In the genomic region with DNA sequence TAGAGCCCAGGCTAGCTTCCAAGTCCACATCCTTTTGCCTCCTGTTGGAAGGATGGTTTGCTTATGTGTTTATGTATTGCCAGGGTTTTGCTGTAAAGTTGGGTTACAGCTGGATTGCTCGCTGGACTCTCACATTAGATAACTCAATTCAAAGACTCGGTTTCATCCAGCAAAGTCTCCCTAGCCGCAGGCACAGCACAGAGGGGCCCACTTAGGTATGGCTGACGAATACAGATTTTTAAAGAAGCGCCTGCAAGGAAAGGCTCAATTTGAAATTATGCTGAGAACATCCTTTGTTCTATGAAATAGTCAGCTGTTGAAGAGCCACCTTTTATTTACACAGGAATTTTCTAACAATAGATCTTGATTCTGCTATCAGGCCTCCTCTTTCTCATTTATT, we compare ENCODE assay signal across 26 mouse cellular contexts.
DNase-seq lines count a peak whose midpoint lies in the region; ATAC-seq and TF ChIP-seq lines count a peak whose summit lies in the region.
"Had no signal": no experiment of that assay in that cellular context is flagged by ENCODE, and none has a peak within 500 bp of the region (broad histone marks: within the 10 kb centered on the region; RNA-seq: fewer than 3 reads in every experiment).

No protein-coding gene starts in this region.

- intact Hi-C loops in left cerebral cortex, postnatal 10 days (cut with DNase I) = no loop called here

- DNase-seq in embryonic facial prominence, embryonic 14.5 days (ENCODE audit: low spot score) = no peak
- no peak for DNase-seq in embryonic facial prominence, embryonic 10.5 days (ENCODE audit: low spot score)
- DNase-seq in hindbrain, embryonic 11.5 days (ENCODE audit: low spot score) = peak; percentile 7
- no peak for DNase-seq in hindbrain, embryonic 14.5 days (ENCODE audit: low spot score)
- no peak for DNase-seq in forebrain, postnatal 0 days
- no peak for DNase-seq in cerebellum, postnatal 14 days
- DNase-seq in left cerebral cortex, postnatal 10 days (ENCODE audit: extremely low spot score in 1 of 2, low spot score in 2 of 2) = no peak
- DNase-seq: adrenal gland, adult 8-10 months; cerebellum, adult 11 months; cerebellum, postnatal 10 days; gastrocnemius, adult 2 months; gastrocnemius, postnatal 36 days; heart, adult 18-20 months; heart, postnatal 4 days; kidney, adult 18-20 months; kidney, postnatal 25 days; thymus, adult 2 months; thymus, postnatal 36 days had no signal

- H3K4me1 ChIP-seq in embryonic facial prominence, embryonic 14.5 days (ENCODE audit: control insufficient read depth, insufficient read depth, low read length) = no peaks in the 10 kb centered on the region
- no peaks in the 10 kb centered on the region; the same call in 1 of the 2 replicates for H3K4me1 ChIP-seq in embryonic facial prominence, embryonic 10.5 days
- no peaks in the 10 kb centered on the region for H3K4me1 ChIP-seq in hindbrain, embryonic 11.5 days (replicated peaks; ENCODE audit: control insufficient read depth, insufficient read depth, low read length)
- peaks cover 6% of the 10 kb centered on the region; the same call in 1 of the 2 replicates for H3K4me1 ChIP-seq in hindbrain, embryonic 14.5 days (replicated peaks; ENCODE audit: control insufficient read depth, insufficient read depth, low read length)
- peaks cover 9% of the 10 kb centered on the region; the same call in 1 of the 2 replicates for H3K4me1 ChIP-seq in forebrain, postnatal 0 days (ENCODE audit: insufficient read depth)
- peaks cover 10% of the 10 kb centered on the region; the same call in 1 of the 2 replicates for H3K4me1 ChIP-seq in midbrain, embryonic 16.5 days (ENCODE audit: control insufficient read depth, insufficient read depth, low read length)
- H3K4me1 ChIP-seq: heart, embryonic 12.5 days; kidney, embryonic 15.5 days; limb, embryonic 12.5 days; liver, embryonic 15.5 days; lung, embryonic 15.5 days had no signal

- no peak overlapping the region for H3K4me3 ChIP-seq in embryonic facial prominence, embryonic 14.5 days (ENCODE audit: low read depth, low read length)
- H3K4me3 ChIP-seq in embryonic facial prominence, embryonic 10.5 days = no peak overlapping the region
- H3K4me3 ChIP-seq in hindbrain, embryonic 11.5 days (ENCODE audit: low read depth, low read length) = no peak overlapping the region
- no peak overlapping the region for H3K4me3 ChIP-seq in hindbrain, embryonic 14.5 days (replicated peaks; ENCODE audit: low read length)
- no peak overlapping the region for H3K4me3 ChIP-seq in forebrain, postnatal 0 days (ENCODE audit: low read depth, low read length)
- H3K4me3 ChIP-seq in midbrain, embryonic 16.5 days (ENCODE audit: low read depth, low read length) = no peak overlapping the region
- H3K4me3 ChIP-seq: gastrocnemius, adult 2 months; heart, embryonic 12.5 days; kidney, embryonic 15.5 days; limb, embryonic 12.5 days; liver, embryonic 15.5 days; lung, embryonic 15.5 days had no signal

- H3K9ac ChIP-seq in embryonic facial prominence, embryonic 14.5 days (ENCODE audit: low read depth, low read length) = no peak overlapping the region
- H3K9ac ChIP-seq in hindbrain, embryonic 11.5 days (ENCODE audit: low read depth, low read length) = no peak overlapping the region
- no peak overlapping the region for H3K9ac ChIP-seq in hindbrain, embryonic 14.5 days
- no peak overlapping the region for H3K9ac ChIP-seq in forebrain, postnatal 0 days
- no peak overlapping the region for H3K9ac ChIP-seq in midbrain, embryonic 16.5 days (ENCODE audit: low read depth, low read length)
- H3K9ac ChIP-seq: heart, embryonic 12.5 days; kidney, embryonic 15.5 days; limb, embryonic 12.5 days; liver, embryonic 15.5 days; lung, embryonic 15.5 days had no signal

- 76% methylated on average over 5 of the region's 5 CpGs for WGBS in embryonic facial prominence, embryonic 14.5 days
- 83% methylated on average over 5 of the region's 5 CpGs for WGBS in embryonic facial prominence, embryonic 10.5 days
- 66% methylated on average over 5 of the region's 5 CpGs for WGBS in hindbrain, embryonic 11.5 days
- WGBS in hindbrain, embryonic 14.5 days = 52% methylated on average over 5 of the region's 5 CpGs
- WGBS in forebrain, postnatal 0 days = 49% methylated on average over 5 of the region's 5 CpGs
- 30% methylated on average over 5 of the region's 5 CpGs for WGBS in midbrain, embryonic 16.5 days

- TF ChIP-seq CTCF in forebrain, postnatal 0 days (IDR thresholded peaks at IDR 0.05; ENCODE audit: low read depth) = no peak

- H3K27ac ChIP-seq in embryonic facial prominence, embryonic 14.5 days (replicated peaks; ENCODE audit: low read depth, low read length) = no peak overlapping the region
- no peak overlapping the region for H3K27ac ChIP-seq in embryonic facial prominence, embryonic 10.5 days (replicated peaks)
- no peak overlapping the region for H3K27ac ChIP-seq in hindbrain, embryonic 11.5 days (ENCODE audit: low read depth, low read length)
- H3K27ac ChIP-seq in hindbrain, embryonic 14.5 days = no peak overlapping the region; the same call in 1 of the 2 replicates
- no peak overlapping the region for H3K27ac ChIP-seq in forebrain, postnatal 0 days (ENCODE audit: low read depth, low read length)
- no peak overlapping the region for H3K27ac ChIP-seq in midbrain, embryonic 16.5 days (ENCODE audit: low read length)
- H3K27ac ChIP-seq: gastrocnemius, adult 2 months; kidney, embryonic 15.5 days; limb, embryonic 12.5 days; liver, embryonic 15.5 days; lung, embryonic 15.5 days had no signal

- no peaks in the 10 kb centered on the region for H3K27me3 ChIP-seq in embryonic facial prominence, embryonic 14.5 days (replicated peaks; ENCODE audit: control insufficient read depth, insufficient read depth, low read length)
- H3K27me3 ChIP-seq in embryonic facial prominence, embryonic 10.5 days (replicated peaks; ENCODE audit: low read depth, poor library complexity, severe bottlenecking) = no peaks in the 10 kb centered on the region
- no peaks in the 10 kb centered on the region for H3K27me3 ChIP-seq in hindbrain, embryonic 11.5 days (ENCODE audit: control insufficient read depth, insufficient read depth, low read length)
- H3K27me3 ChIP-seq in hindbrain, embryonic 14.5 days (ENCODE audit: control insufficient read depth, insufficient read depth, low read length) = no peaks in the 10 kb centered on the region
- H3K27me3 ChIP-seq in forebrain, postnatal 0 days (ENCODE audit: insufficient read depth, low read length) = no peaks in the 10 kb centered on the region; the same call in 1 of the 2 replicates
- H3K27me3 ChIP-seq in midbrain, embryonic 16.5 days (ENCODE audit: control insufficient read depth, insufficient read depth, low read depth, low read length) = no peaks in the 10 kb centered on the region
- H3K27me3 ChIP-seq: CH12.LX; heart, embryonic 12.5 days; kidney, embryonic 15.5 days; limb, embryonic 12.5 days; liver, embryonic 15.5 days; lung, embryonic 15.5 days had no signal

- ATAC-seq in embryonic facial prominence, embryonic 14.5 days (ENCODE audit: low read depth) = peak; percentile 12; the same call in 1 of the 2 replicates
- peak; percentile 41; the same call in 1 of the 2 replicates for ATAC-seq in hindbrain, embryonic 11.5 days (ENCODE audit: low FRiP score)
- ATAC-seq in hindbrain, embryonic 14.5 days (ENCODE audit: low FRiP score) = no peak
- ATAC-seq in forebrain, postnatal 0 days = 0 out of 2 replicates have a peak, but pooled peaks have one; percentile 5
- peak; percentile 65; the same call in 1 of the 2 replicates for ATAC-seq in midbrain, embryonic 16.5 days
- ATAC-seq: activated CD4-positive, CD25-positive, alpha-beta regulatory T cell, adult 4 months had no signal

- no peak overlapping the region for H3K4me2 ChIP-seq in embryonic facial prominence, embryonic 14.5 days (ENCODE audit: low read depth, low read length)
- no peak overlapping the region for H3K4me2 ChIP-seq in hindbrain, embryonic 11.5 days (replicated peaks; ENCODE audit: low read depth, low read length)
- no peak overlapping the region for H3K4me2 ChIP-seq in hindbrain, embryonic 14.5 days (replicated peaks)
- no peak overlapping the region for H3K4me2 ChIP-seq in forebrain, postnatal 0 days (ENCODE audit: low read depth)
- no peak overlapping the region for H3K4me2 ChIP-seq in midbrain, embryonic 16.5 days (ENCODE audit: low read length)
- H3K4me2 ChIP-seq: heart, embryonic 12.5 days; kidney, embryonic 15.5 days; limb, embryonic 12.5 days; liver, embryonic 15.5 days; lung, embryonic 15.5 days had no signal

- no peaks in the 10 kb centered on the region for H3K9me3 ChIP-seq in embryonic facial prominence, embryonic 14.5 days (ENCODE audit: control insufficient read depth, low read length)
- no peaks in the 10 kb centered on the region for H3K9me3 ChIP-seq in embryonic facial prominence, embryonic 10.5 days
- H3K9me3 ChIP-seq in hindbrain, embryonic 11.5 days (ENCODE audit: control insufficient read depth, low read length) = no peaks in the 10 kb centered on the region
- no peaks in the 10 kb centered on the region for H3K9me3 ChIP-seq in hindbrain, embryonic 14.5 days (ENCODE audit: control insufficient read depth, low read length)
- H3K9me3 ChIP-seq in forebrain, postnatal 0 days (ENCODE audit: low read length) = no peaks in the 10 kb centered on the region
- H3K9me3 ChIP-seq in midbrain, embryonic 16.5 days (replicated peaks; ENCODE audit: control insufficient read depth, low read length, poor library complexity, severe bottlenecking) = no peaks in the 10 kb centered on the region
- H3K9me3 ChIP-seq: heart, embryonic 12.5 days; kidney, embryonic 15.5 days; limb, embryonic 12.5 days; liver, embryonic 15.5 days; lung, embryonic 15.5 days had no signal

- H3K36me3 ChIP-seq in embryonic facial prominence, embryonic 14.5 days (ENCODE audit: control insufficient read depth, insufficient read depth, low read length) = no peaks in the 10 kb centered on the region
- no peaks in the 10 kb centered on the region for H3K36me3 ChIP-seq in embryonic facial prominence, embryonic 10.5 days (replicated peaks)
- H3K36me3 ChIP-seq in hindbrain, embryonic 11.5 days (ENCODE audit: control insufficient read depth, insufficient read depth, low read length) = no peaks in the 10 kb centered on the region
- H3K36me3 ChIP-seq in hindbrain, embryonic 14.5 days (replicated peaks; ENCODE audit: control insufficient read depth, insufficient read depth) = no peaks in the 10 kb centered on the region
- no peaks in the 10 kb centered on the region for H3K36me3 ChIP-seq in forebrain, postnatal 0 days (ENCODE audit: insufficient read depth)
- H3K36me3 ChIP-seq in midbrain, embryonic 16.5 days (ENCODE audit: control insufficient read depth, insufficient read depth, low read length) = no peaks in the 10 kb centered on the region
- H3K36me3 ChIP-seq: heart, embryonic 12.5 days; kidney, embryonic 15.5 days; limb, embryonic 12.5 days; liver, embryonic 15.5 days; lung, embryonic 15.5 days had no signal
